Mouse (Mus musculus) spleen, adult 2 months (tissue): ENCODE measurements around the gene Anpep.

Experiments used
- CTCF ChIP-seq: fragments of 200-500 bp; IDR thresholded peaks from 2 replicates; pipeline ENCODE4 v1.5.1; 2011; ENCODE audit warnings: mild to moderate bottlenecking, inconsistent platforms; ENCODE audit not compliant: insufficient read depth, insufficient read length, insufficient replicate concordance; ENCODE audit errors: extremely low read depth
- POLR2A ChIP-seq: fragments of 200-500 bp; IDR thresholded peaks from 2 replicates; pipeline ENCODE4 v1.6.1; 2011; ENCODE audit warnings: low read depth, low read length, inconsistent platforms

DNA sequence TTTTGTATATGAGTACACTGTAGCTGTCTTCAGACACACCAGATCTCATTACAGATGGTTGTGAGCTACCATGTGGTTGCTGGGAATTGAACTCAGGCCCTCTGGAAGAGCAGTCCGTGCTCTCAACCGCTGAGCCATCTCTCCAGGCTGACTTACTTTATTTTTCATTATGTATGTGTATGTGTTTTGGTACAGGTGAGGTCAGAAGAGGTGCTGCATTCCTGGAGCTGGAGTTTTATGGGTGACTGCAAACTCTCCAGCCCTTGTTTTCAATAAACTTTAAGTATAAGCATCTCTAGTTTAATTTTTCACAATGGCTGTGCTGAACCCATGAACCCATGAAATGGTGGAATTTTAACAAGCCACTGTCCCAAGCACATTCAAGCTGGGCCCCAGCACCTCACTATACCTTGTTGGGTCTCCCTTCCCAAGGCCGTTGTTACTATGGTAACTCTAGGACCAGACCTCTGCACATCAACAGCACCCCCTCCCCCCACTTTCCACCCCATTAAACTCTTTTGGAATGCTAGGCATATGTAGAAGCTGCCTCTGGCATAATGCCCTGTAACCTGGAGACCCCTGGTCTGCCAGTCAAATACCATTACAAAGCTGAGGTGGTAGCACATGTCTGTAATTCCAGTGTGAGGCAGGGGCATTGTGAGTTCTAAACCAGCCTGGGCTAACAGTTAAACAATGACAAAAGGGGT is 5.6 kb upstream of the Anpep start:
- TF ChIP-seq POLR2A (no peak), CTCF (no peak)
